Mouse (Mus musculus) embryo, embryonic 11.5 days (tissue): ENCODE measurements at regions not wholly inside any gene's neighbourhood (a gene's known extent, or its start where the extent isn't known, plus 50 kb on each side); places are given as distances from the start of the nearest gene placed in this dataset.

Experiments
- DNase-seq: peaks from one replicate; pipeline ENCODE4 v3.0.0-alpha.2; 2012; ENCODE audit warnings: low read depth, low spot score

DNA sequence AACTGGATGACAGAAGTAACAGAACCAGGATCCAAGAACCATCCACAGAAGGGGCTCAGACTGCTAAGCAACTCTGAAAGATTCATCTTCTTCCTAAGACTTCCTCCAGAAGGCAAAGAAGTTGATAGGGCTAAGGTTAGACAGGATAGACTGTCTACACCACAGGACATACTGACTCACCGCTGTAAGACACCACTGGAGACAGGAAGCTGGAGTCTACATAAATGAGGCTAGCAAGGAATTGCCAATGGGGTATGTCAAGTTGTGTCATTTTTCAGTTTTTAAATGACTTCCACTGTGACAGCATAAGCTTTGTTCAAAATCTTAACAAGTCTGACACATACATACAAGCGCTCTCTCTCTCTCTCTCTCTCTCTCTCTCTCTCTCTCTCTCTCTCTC, 645.4 kb upstream of the Gm10131 start:
- no peak for DNase-seq

DNA sequence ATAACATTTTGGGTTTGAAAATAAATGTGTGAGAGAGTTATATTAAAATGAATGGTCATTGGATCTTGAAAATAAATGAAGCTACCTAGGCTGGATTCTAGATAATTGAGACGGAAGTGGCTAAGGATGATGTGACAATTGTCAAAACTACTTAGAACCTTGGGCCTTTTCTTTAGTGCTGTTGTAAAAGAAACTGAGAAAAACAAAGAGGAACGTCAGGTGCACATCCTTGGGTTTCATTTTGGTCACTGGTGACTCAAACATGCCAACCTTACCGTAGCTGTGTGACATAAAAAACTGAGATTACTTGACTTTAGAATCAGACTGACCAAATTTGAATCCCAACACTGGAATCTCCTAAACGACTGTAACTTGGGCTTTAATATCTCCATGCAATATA, 644.6 kb upstream of the Gm10131 start:
- DNase-seq: no peak

DNA sequence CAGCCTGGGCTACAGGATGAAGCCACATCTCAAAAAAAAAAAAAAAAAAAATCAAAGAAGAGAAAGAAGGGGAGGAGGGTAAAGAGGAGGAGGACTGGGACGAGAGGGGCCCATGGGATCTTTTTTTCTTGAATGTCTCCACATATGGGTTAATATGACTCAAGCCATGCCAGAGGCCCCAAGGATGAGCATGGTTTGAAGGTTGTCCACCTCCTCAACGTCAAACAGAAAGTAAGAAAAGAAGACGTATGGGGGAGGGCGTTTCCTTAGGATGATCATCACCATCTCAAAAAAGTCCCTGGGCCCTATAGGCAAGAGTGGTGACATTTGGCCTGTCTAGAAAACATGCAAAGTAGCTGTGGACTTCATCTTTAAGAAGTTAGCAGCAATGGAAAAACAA, 643.9 kb upstream of the Gm10131 start:
- DNase-seq: no peak

DNA sequence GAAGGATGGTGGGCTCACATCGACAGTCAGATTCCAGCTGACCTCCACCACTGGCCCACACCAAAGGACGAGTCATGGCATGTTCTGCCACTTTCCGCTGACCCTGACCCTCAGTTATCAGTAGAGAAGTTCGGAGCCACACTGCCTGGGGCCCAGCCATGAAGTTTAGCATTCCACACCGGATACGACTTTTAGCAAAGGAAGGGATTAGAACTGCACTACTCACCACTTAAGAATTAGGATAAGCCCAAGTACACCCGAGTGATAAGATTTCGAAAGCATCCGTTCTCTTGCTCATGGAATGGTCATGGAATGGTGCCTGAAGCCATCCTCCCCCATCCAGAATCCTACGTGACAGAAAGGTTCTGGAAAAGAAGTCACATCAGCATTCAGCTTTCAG, 641.5 kb upstream of the Gm10131 start:
- no peak for DNase-seq

DNA sequence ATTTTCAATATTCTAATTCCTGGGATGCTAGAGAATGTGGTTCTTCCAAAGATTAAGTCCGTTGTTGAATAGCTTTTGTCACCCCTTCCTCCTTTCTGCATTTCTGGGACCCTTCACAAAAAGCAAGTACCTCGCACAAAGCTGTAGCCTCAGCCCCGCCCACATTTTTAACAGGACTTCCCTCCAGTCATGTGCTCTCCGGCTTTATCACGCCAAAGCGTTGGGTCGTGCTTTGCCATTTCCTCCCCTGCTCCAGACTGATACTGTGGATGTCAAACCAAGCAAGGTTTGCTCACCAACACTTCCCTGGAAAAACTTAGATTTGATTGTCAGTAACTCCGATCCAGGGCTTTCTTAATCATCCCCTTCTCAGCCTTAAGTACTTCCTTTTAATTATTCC, 637.0 kb upstream of the Gm10131 start:
- DNase-seq: no peak

DNA sequence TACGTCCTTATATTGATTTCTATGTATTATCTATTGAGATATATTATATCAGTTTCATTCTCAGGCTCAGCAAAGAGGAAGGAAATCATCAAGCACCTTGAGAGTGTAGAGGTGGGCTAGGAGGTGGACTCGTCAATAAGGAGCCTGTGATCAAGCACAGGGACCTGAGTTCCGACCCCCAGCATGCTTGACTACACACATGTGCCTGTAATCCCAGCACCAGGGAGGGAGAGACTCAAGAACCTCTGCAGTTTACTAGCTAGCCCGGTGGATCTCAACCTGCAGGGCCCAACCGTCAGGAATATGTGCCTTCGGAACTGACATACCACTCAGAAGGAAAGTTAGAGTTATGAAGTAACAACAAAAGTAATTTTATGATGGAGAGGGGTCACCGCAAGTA, 634.2 kb upstream of the Gm10131 start:
- no peak for DNase-seq

DNA sequence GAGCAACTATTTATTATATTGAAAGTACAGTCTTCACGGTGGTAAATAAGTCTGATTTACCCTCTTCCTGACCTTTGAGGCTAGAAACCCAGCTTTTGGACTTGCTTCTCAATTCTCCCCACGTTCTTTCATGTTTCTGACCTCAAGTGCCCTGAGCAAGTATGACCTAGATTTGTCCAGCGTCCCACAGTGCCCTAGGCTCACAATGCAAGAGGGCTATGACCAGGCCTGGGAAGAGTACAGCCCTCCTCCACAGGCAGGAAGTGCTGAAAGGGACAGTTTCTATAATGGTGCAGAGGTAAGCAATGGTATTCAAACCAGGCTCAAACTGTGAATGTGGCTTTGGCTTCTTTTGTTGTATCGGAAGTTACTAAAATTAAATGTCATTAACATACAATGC, 633.1 kb upstream of the Gm10131 start:
- DNase-seq: no peak

DNA sequence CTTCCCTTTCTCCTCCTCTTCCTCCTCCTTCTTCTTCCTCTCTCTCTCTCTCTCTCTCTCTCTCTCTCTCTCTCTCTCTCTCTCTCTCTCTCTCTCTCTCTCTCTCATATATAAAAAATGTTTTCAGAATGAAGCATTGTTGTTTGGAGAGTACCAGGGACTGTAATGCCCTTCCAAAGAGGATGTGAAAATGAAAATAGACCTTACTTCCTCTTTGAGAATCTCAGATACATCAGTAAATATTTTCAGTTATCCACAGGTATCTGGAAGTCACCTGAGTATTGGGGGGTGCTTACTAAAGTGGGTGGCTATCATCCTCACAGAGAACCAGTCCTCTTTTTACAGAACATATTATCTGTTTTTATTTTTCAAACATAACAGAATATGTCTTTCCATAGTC, 632.6 kb upstream of the Gm10131 start:
- DNase-seq: no peak

DNA sequence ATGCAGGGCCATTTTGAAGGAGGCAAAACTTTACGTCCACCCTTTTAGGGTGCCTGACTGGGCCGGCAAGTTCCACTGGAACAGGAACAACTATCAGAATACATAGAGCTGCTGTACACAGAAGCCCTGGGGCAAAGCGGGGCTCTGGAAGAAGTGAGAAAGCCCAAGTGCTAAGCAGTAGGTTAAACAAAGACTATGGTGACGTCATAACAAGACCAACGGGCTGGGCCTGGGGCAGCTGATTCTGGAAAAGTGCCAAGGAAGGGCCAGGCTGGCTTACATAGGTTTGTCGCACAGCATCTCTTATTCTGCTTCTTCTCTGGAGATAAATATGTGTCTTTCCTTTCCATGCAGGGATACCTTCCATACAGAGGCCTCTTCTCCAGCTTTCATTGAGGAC, 631.6 kb upstream of the Gm10131 start:
- no peak for DNase-seq

DNA sequence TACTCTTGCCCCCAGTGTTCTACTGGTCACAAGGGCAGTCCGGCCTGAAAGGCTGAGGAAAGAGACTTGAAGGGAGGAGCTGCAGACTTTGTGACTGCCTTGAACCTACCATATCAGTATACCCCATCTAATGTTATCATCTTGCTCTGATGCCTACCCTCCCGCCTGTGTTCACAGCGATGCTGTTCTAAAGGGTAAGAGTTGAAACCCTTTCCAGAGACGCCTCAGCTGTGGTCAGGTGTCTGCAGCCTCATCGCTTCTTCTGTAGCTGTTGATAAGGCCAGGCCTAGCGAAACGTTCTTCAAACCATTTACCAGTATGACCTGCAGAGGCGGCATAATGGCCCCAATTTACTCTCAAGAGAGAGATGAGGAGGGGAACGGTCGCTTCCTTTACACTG, 629.3 kb upstream of the Gm10131 start:
- no peak for DNase-seq

DNA sequence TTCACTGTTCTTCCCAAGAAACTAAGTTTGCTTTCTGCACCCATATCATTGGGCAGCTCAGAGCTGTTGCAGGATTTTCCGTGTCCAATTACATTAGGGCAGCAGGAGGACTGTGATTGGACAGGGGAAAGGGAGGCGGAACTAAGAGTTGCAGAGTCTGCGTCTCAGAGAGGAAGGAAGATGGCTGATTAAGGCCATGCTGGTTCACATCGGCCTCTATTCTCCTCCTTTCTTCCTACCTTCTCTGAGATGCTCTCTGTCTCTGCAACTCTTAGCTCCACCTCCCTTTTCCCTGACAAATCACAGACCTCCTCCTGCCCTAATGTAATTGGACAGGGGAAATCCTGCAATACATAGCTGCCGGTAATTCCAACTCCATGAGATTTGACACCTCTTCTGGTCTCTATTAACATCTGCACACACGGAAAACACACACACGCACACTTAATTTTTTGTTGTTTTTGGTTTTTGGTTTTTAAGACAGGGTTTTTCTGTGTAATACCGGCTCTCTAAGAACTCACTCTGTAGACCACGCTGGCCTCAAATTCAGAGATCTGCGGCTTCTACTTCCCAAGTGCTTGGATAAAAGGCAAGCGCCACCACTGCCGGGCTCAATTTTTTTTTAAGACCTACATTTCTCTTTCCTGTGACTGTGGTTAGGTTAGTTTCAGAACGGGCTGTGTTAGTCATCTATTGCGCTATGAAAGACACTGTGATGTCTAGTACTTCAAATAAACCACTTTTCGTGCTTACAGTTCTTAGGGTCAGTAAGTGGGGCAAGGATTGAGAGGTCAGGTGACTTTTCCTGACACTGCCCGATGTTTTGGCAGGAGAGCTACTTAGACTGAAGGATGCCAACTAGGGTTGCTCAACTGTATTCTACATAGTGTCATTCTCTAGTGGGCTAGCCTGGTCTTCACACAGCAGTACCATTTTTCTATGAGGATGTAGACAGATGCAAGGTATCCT, 628.6 kb upstream of the Gm10131 start:
- no peak for DNase-seq

DNA sequence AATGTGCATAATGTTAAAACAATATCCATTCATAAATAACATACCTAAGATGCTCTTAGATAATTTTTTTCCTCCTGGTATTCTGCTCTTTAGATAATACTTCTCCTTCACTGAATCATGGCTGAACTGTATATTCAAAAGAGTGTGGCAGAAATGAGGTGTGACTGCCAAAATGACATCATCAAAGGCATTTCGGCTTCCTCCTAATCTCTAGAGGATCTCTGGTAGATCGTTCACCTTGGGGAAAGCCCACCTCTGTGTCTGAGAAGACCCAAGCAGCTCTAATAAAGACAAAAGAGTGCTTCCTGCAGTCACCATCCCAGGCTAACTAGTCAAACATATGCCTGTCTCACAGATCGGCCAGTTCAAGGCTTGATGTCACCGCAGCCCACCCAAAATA, 624.7 kb upstream of the Gm10131 start:
- DNase-seq: no peak

DNA sequence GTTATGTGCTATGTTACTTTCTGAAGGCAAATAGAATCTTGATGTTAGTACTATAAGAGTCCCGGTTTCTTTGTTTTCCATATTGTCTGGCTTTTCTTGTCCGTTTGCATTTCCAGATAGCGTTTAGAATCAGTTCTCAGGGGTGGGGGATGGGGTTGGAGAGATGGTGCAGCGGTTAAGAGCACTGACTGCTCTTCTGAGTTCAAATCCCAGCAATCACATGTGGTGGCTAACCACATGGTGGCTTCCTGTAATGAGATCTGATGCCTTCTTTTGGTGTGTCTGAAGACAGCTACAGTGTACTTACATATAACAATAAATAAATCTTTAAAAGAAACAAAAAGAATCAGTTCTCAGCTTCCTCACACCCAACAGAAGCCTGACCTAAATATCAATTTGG, 623.5 kb upstream of the Gm10131 start:
- DNase-seq: no peak

DNA sequence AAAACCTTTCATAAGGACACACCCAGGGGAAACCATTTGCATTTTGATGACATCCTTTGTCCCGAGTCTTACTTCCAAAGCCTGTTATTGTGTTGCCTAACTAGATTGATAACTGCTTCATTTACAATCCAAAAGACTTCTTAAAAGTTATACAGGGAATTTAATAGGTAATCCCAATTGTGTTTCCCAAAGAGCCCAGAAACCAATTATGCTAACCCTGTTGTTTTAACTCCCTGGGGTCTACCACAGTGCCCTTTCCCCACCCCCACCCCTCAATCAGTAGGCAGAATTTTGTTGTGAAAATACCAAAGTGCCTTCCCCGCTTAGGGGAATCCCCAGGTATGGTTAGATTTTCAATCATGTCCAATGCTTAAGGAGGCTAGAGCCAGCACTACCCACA, 621.3 kb upstream of the Gm10131 start:
- DNase-seq: no peak

DNA sequence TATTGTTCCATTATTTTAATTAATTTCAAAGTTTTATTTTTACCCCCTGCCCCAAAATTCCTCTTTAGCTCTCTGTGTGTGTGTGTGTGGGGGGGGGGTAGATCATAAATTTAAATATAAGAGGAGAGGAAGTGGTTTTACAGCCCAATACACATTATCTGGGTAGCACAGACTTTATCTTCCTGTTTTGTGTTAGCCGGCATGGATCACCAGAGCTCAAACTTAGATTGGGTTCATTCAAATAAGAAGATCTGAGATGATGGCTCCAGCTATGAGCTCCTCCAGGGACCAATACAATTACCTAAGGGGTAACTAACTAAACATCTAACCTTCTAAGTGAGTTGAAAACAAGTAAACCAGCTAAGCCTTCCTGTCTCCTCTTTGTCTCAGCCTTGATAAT, 620.8 kb upstream of the Gm10131 start:
- no peak for DNase-seq

DNA sequence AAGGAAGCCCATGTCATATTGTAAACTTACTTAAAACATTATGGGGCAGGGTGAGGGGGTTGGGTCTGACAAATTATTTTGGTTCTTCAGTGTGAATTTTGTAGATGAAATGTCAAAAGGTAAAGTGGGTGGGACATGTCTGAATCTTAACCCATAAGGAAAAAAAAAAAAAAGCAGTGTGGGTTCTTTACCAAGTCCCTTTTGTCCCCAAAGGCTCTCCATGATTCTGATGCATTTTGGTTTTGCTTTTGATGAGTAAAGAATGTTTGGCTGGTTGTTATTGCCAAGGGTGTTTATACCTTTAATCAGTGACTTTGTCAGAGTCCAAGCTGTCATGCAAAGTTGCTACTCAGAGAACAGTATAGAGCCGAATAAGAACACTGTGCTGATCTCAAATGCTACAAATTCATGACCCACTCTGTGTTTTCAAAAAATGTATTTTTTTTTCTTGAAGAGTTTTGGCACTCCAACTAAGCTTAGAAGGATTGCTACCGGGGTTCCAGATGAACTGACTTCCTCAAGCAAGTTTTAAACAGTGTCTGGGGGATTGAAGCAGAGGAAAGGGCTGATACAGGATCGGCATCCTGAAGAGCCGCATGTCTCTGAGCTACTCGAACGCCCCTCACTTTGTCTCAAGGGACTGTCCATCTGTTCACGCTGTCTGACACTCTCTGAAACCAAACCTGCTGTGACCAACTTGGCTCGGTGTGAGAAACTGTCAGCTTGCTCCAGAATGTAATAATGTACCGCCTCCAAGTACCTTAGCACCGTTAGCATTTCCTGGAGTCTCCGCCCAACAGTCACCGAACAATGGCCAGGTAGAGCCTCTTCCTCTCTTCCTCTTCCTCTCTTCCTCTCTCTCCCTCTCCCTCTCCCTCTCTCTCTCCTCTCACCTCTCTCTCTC, 619.8 kb upstream of the Gm10131 start:
- DNase-seq: no peak

DNA sequence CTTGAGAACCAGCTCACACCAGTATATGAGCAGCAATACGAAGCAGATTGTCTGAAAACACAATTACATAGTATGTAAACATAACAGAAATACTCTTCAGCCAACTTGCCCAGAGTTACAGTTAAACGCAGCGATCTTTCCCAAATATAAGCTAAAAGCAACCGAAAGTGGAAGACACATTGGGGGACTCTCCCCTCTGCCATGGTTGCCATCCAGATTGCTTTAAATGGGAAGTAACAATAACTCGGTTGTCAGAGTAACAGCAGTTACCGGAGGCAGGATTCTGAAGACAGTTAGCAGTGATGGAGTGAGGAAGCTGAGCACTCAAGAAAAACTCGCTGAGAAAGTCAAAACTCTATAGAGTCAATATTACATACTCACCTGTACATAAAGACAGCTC, 618.0 kb upstream of the Gm10131 start:
- no peak for DNase-seq

DNA sequence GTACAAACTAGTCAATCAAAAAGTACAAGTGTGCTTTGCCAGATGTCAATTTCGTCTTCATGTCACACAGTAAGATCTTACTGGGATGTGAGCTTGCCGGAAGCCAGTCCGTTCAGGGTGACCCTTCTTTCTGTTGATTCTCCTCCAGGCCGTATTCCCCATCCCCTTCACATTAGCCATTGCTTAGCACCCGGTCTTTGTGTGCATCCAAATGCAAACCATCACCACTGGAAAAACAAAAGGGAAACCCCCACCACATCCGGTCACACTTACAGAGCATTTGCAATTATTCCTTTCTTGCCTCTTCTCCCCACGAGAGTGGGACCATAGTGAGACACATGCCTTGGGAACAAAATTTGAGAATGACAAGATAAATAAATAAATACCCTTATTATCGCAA, 616.2 kb upstream of the Gm10131 start:
- DNase-seq: no peak

DNA sequence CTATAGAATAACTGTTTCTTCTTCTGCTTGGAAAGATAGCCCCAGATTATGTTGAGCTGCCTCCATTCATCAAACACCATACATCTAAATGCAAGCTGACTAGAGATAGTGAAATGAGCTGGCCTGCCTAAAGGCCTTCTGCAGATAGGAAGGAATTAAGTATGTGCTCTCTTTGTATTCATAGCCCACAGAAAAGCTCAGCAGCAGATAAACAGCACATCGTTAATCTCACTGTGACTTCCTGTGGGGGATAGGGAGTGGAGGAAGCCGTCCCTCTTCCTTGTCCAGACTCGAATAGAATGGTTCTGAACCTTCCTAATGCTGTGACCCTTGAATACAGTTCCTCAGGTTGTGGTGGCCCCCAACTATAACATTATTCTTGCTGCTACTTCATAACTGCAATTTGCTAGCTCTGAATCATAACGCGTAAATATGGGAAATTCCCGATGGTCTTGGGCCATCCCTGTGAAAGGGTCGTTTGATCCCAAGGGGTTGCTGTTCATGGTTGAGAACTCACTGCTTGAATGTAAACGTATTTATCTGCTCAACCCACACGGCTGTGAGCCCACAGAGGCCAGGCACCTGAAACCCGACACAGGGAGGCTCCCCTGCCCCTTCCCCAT, 614.7 kb upstream of the Gm10131 start:
- DNase-seq: no peak

DNA sequence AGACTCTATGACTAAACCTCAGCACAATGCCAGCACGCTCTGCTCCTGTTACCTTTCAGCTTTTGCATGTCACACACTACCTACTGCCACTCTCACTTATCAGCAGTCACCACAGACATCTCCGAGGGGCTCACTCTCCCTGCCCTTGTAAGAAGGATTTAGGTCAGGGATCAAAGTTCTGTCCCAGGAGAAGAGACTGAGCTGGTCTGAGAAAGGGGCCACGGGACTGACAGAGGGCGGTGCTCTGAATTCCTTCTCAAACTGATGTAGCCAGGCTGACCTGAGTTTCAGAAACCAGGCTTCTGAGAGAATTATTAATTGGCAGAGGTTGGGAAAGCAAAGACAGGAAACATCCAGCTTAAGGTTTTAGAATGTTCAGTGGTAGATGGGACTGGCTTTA, 614.0 kb upstream of the Gm10131 start:
- no peak for DNase-seq

DNA sequence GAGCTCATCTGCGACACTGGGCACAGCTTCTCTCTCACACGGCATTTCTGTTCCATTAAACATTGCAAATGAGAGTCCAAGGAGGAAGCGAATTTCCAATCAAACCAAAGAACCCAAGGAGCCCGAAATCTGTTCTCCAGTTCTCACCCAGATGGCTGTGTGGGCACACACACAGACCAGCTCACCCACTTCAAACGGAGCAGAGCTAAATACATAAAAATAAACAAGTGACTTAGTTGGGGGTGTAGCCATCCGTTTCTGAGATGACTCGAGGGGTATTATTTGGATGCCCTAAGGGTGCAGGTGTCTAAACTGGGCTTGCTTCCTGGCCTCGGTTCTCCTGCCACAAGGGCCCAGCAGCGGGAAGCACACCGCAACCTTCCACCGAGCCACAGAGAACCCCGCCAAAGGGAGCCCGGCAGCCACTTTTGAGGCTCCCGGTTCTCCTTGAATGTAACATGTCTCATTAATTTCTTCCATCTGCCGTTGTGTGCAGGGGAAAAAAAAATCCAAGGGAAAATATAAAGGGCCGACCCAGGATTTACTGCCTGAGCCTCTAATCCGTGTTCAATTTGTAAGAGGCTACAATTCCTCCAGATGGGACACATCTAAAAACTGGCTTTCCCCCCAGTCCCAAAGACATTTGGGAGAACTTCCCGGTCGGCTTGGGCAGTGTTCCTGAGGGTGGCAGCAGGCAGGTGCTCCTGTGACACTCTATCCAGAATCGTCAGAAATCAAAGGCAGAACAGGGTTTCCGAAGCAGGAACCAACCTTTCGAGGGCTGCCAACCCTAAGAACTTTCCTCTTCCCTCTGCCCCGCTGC, 598.6 kb upstream of the Gm10131 start:
- DNase-seq: no peak
